Comparison of ENCODE assay signal across 28 mouse cellular contexts in the genomic region with DNA sequence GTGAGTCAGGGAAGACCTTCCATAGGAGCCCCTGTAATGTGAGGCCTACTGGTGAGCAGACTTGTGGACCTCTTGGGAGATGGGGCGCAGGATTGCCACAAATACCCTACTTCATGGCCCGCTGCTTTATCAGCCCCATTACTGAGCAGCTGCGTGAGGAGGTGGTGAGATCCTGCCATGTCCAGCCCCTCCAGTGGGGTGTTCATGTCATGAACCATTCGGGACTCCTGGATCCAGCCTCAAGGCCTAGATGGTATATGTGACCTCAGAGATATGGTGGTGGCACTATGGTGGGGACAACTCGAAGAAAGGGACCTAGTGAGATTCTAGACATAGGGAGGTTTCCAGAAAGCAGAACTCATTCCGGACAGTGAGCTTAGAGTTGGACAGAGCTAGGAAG. TPM values are rescaled to one million over a fixed set of nuclear protein-coding genes. Genes with fewer than 3 reads are reported as not detected.
A peak's percentile ranks its signal among the peaks of the same experiment; 100 is the strongest.
DNase-seq lines count a peak whose midpoint lies in the region; ATAC-seq and TF ChIP-seq lines count a peak whose summit lies in the region.
"Had no signal": no experiment of that assay in that cellular context is flagged by ENCODE, and none has a peak within 500 bp of the region (broad histone marks: within the 10 kb centered on the region; RNA-seq: fewer than 3 reads in every experiment).

No protein-coding gene starts in this region.

- H3K79me2 ChIP-seq in heart, adult 2 months (replicated peaks; ENCODE audit: control insufficient read depth, insufficient read depth, low read length), result no peaks in the 10 kb centered on the region

- WGBS in heart, adult 2 months, result 86% methylated on average over 6 of the region's 6 CpGs
- 88% methylated on average over 6 of the region's 6 CpGs for WGBS in stomach, postnatal 0 days

- no peaks in the 10 kb centered on the region for H3K36me3 ChIP-seq in heart, adult 2 months (ENCODE audit: control insufficient read depth, insufficient read depth, low read length)
- no peaks in the 10 kb centered on the region for H3K36me3 ChIP-seq in E14TG2a.4 (ENCODE audit: insufficient read depth, low read length)
- no peaks in the 10 kb centered on the region for H3K36me3 ChIP-seq in stomach, postnatal 0 days (ENCODE audit: control insufficient read depth, insufficient read depth, low read length)
- H3K36me3 ChIP-seq: embryonic facial prominence, embryonic 13.5 days; embryonic facial prominence, embryonic 15.5 days; forebrain, embryonic 10.5 days; forebrain, embryonic 12.5 days; G1E had no signal

- H3K4me2 ChIP-seq in stomach, postnatal 0 days (replicated peaks; ENCODE audit: low read depth), result no peak overlapping the region
- H3K4me2 ChIP-seq: embryonic facial prominence, embryonic 13.5 days; embryonic facial prominence, embryonic 15.5 days; forebrain, embryonic 12.5 days had no signal

- no peak overlapping the region for H3K27ac ChIP-seq in heart, adult 2 months
- no peak overlapping the region for H3K27ac ChIP-seq in stomach, postnatal 0 days (replicated peaks)
- H3K27ac ChIP-seq: embryonic facial prominence, embryonic 13.5 days; embryonic facial prominence, embryonic 15.5 days; forebrain, embryonic 10.5 days; forebrain, embryonic 12.5 days had no signal

- intact Hi-C loops in heart, adult 2 months (cut with DNase I), result no loop called here

- TF ChIP-seq POLR2A in heart, adult 2 months (IDR thresholded peaks at IDR 0.05; ENCODE audit: insufficient read depth, low read depth, low read length), result no peak

- 0 out of 2 replicates have a peak, but pooled peaks have one; percentile 33 for ATAC-seq in stomach, postnatal 0 days (ENCODE audit: low FRiP score, low TSS enrichment)
- ATAC-seq: activated CD4-positive, CD25-positive, alpha-beta regulatory T cell, adult 4 months; forebrain, embryonic 14.5 days; forebrain, embryonic 16.5 days; Patski had no signal

- no peaks in the 10 kb centered on the region for H3K9me3 ChIP-seq in E14TG2a.4 (ENCODE audit: low read length)
- H3K9me3 ChIP-seq in stomach, postnatal 0 days (ENCODE audit: control insufficient read depth, low read length), result no peaks in the 10 kb centered on the region
- H3K9me3 ChIP-seq: embryonic facial prominence, embryonic 13.5 days; embryonic facial prominence, embryonic 15.5 days; forebrain, embryonic 10.5 days; forebrain, embryonic 12.5 days; G1E had no signal

- no peak for TF ChIP-seq CTCF in heart, adult 2 months (IDR thresholded peaks at IDR 0.05)
- TF ChIP-seq CTCF in E14TG2a.4 (conservative IDR thresholded peaks at IDR 0.05; ENCODE audit: low read length), result no peak
- TF ChIP-seq CTCF in stomach, postnatal 0 days (IDR thresholded peaks at IDR 0.05; ENCODE audit: low read depth), result no peak

- H3K4me1 ChIP-seq in heart, adult 2 months (ENCODE audit: control insufficient read depth, insufficient read depth, low read length), result no peaks in the 10 kb centered on the region
- peaks cover 39% of the 10 kb centered on the region for H3K4me1 ChIP-seq in E14TG2a.4 (replicated peaks; ENCODE audit: low read depth, low read length)
- no peaks in the 10 kb centered on the region for H3K4me1 ChIP-seq in stomach, postnatal 0 days (replicated peaks; ENCODE audit: control insufficient read depth, insufficient read depth)
- H3K4me1 ChIP-seq: embryonic facial prominence, embryonic 13.5 days; embryonic facial prominence, embryonic 15.5 days; forebrain, embryonic 10.5 days; forebrain, embryonic 12.5 days had no signal

- H3K9ac ChIP-seq in heart, adult 2 months (ENCODE audit: low read depth, low read length), result no peak overlapping the region
- H3K9ac ChIP-seq in stomach, postnatal 0 days (ENCODE audit: low read length), result no peak overlapping the region
- H3K9ac ChIP-seq: embryonic facial prominence, embryonic 13.5 days; embryonic facial prominence, embryonic 15.5 days; forebrain, embryonic 12.5 days had no signal

- DNase-seq in heart, adult 11 months, result peak; percentile 85
- no peak for DNase-seq in heart, adult 2 months
- no peak for DNase-seq in stomach, postnatal 0 days (ENCODE audit: low spot score)
- no peak for DNase-seq in ovary, postnatal 36 days (ENCODE audit: low spot score)
- DNase-seq: adrenal gland, adult 2 months; adrenal gland, postnatal 10 days; adrenal gland, postnatal 25 days; cerebellum, adult 11 months; cerebellum, adult 18-20 months; cerebellum, adult 8-10 months; cerebellum, adult 9-11 months; cerebellum, postnatal 14 days; cerebellum, postnatal 36 days; embryo, embryonic 11 days had no signal

- no peak for TF ChIP-seq EP300 in heart, adult 2 months (IDR thresholded peaks at IDR 0.05; ENCODE audit: insufficient read depth, low read depth, low read length)
- TF ChIP-seq EP300 in stomach, postnatal 0 days (optimal IDR thresholded peaks at IDR 0.05), result no peak

- no peaks in the 10 kb centered on the region for H3K27me3 ChIP-seq in heart, adult 2 months (ENCODE audit: control insufficient read depth, insufficient read depth, low read length)
- H3K27me3 ChIP-seq in E14TG2a.4 (ENCODE audit: insufficient read depth, low read length), result peaks cover 36% of the 10 kb centered on the region
- H3K27me3 ChIP-seq in stomach, postnatal 0 days (ENCODE audit: control insufficient read depth, insufficient read depth, low read length), result no peaks in the 10 kb centered on the region
- H3K27me3 ChIP-seq: embryonic facial prominence, embryonic 13.5 days; forebrain, embryonic 12.5 days; Patski had no signal

- no peak overlapping the region for H3K4me3 ChIP-seq in heart, adult 2 months
- H3K4me3 ChIP-seq in E14TG2a.4 (replicated peaks; ENCODE audit: low read length), result peak overlapping the region; percentile 64; the same call in 1 of the 2 replicates
- H3K4me3 ChIP-seq in stomach, postnatal 0 days (ENCODE audit: low read depth, low read length), result no peak overlapping the region
- H3K4me3 ChIP-seq: embryonic facial prominence, embryonic 13.5 days; embryonic facial prominence, embryonic 15.5 days; erythroblast, embryonic 14.5 days; forebrain, embryonic 10.5 days; forebrain, embryonic 12.5 days had no signal

RNA-seq across cellular contexts. Expression of gene Mta1, which starts 9.0 kb away (rescaled TPM):
- total RNA-seq in heart, adult 2 months (2021), result 10 to 100 TPM; 44.8 to 54.8 TPM
- 35.4 and 42.4 TPM in 2 replicates for polyA plus RNA-seq in heart, adult 2 months (2012; rRNA removed)
- polyA plus RNA-seq in stomach, postnatal 0 days (2015; fragmentation: Nextera tagmentation; extraction: Ambion mirVana), result 4.9 and 5.3 TPM in 2 replicates

RNA-seq across cellular contexts. Expression of gene Tex22, which starts 14.8 kb away (rescaled TPM):
- under 1 TPM; 0.21 to 0.27 TPM for total RNA-seq in heart, adult 2 months (2021)
- 0.50 TPM in 1 of 2 replicates, not detected in the other for polyA plus RNA-seq in heart, adult 2 months (2012; rRNA removed)
- not detected in 2 replicates for polyA plus RNA-seq in stomach, postnatal 0 days (2015; fragmentation: Nextera tagmentation; extraction: Ambion mirVana)
- total RNA-seq: adrenal gland, postnatal 10 days; common myeloid progenitor, adult 5-6 weeks had no signal
- polyA plus RNA-seq: C2C12; embryonic facial prominence, embryonic 11.5 days; embryonic facial prominence, embryonic 13.5 days; embryonic facial prominence, embryonic 15.5 days; erythroblast, embryonic 14.5 days; forebrain, embryonic 10.5 days; forebrain, embryonic 12.5 days; forebrain, embryonic 14.5 days; forebrain, embryonic 16.5 days; G1E; Patski had no signal

RNA-seq across cellular contexts. Expression of gene Crip2, which starts 50.9 kb away (rescaled TPM):
- 1,000 to 10,000 TPM; 1,390 to 1,660 TPM for total RNA-seq in heart, adult 2 months (2021)
- polyA plus RNA-seq in heart, adult 2 months (2012; rRNA removed), result 3,159 and 3,188 TPM in 2 replicates
- 106 and 112 TPM in 2 replicates for polyA plus RNA-seq in stomach, postnatal 0 days (2015; fragmentation: Nextera tagmentation; extraction: Ambion mirVana)

RNA-seq across cellular contexts. Expression of gene Crip1, which starts 57.0 kb away (rescaled TPM):
- 100 to 1,000 TPM; 194 to 200 TPM for total RNA-seq in heart, adult 2 months (2021)
- polyA plus RNA-seq in heart, adult 2 months (2012; rRNA removed), result 429 and 531 TPM in 2 replicates
- polyA plus RNA-seq in stomach, postnatal 0 days (2015; fragmentation: Nextera tagmentation; extraction: Ambion mirVana), result 585 and 865 TPM in 2 replicates

Comparison
In these comparisons a context has a peak if more than half of its experiments do, and no peak if none do; other contexts are left out.
1. RNA of gene Crip2, which starts 50.9 kb away (polyA plus RNA-seq): 3,159 to 3,188 TPM in heart, adult 2 months; 106 to 112 TPM in stomach, postnatal 0 days; every median in the first group is over 10 times any median in the second.